Comparison of ENCODE assay signal across 13 mouse cellular contexts in the genomic region with DNA sequence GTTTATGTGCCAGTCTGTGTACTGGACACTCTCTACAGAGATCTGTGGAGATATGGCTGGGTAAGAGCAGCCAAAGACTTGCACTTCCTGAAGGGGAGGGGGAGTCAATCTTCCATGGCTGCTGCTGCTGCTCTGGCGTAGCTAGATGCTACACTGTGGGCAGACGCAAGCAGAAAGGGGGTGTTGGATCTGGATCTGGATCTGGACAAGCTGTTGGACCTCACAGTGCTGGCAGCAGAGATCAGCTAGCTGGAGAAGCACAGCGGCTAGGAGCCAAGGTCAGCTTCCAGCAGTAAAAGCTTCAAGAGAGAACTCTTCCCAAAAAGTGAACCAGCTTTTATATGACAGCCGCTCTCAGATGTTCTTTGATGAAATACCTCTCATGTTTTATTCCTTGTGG.
DNase-seq lines count a peak whose midpoint lies in the region.
"Had no signal": no experiment of that assay in that cellular context is flagged by ENCODE, and none has a peak within 500 bp of the region (broad histone marks: within the 10 kb centered on the region; RNA-seq: fewer than 3 reads in every experiment).

No protein-coding gene starts in this region.

- intact Hi-C loops in gastrocnemius, postnatal 36 days (cut with DNase I): no loop called here
- intact Hi-C loops in left cerebral cortex, postnatal 4 days (cut with DNase I): no loop called here
- intact Hi-C loops in heart, postnatal 36 days (cut with DNase I): no loop called here

- DNase-seq in gastrocnemius, postnatal 25 days: peak; percentile 6
- no peak for DNase-seq in gastrocnemius, postnatal 36 days
- peak; percentile 14 for DNase-seq in left cerebral cortex, postnatal 4 days
- no peak for DNase-seq in left cerebral cortex, adult 8-10 months (ENCODE audit: low spot score in 2 of 2)
- DNase-seq in heart, postnatal 36 days: peak; percentile 12 to 17
- peak; percentile 20 for DNase-seq in lung, postnatal 25 days (ENCODE audit: low spot score)
- no peak for DNase-seq in cerebellum, postnatal 4 days (ENCODE audit: low spot score in 2 of 2)
- DNase-seq in thymus, postnatal 36 days: no peak
- DNase-seq: adrenal gland, adult 2 months; cerebellum, adult 8-10 months; forebrain, postnatal 0 days; right cerebral cortex, postnatal 25 days; thymus, adult 18-20 months had no signal

Comparison
In these comparisons a context has a peak if more than half of its experiments do, and no peak if none do; other contexts are left out.
1. DNase-seq: peak in gastrocnemius, postnatal 25 days (single experiment), left cerebral cortex, postnatal 4 days (single experiment), heart, postnatal 36 days (2 of 2) and lung, postnatal 25 days (single experiment); none in gastrocnemius, postnatal 36 days (0 of 2), left cerebral cortex, adult 8-10 months (0 of 2), cerebellum, postnatal 4 days (0 of 2) and thymus, postnatal 36 days (0 of 2).